Mouse (Mus musculus): ENCODE results near the gene Muc1.

- TF ChIP-seq EP300 (optimal IDR thresholded peaks at IDR 0.05) (no peak), CTCF (IDR thresholded peaks at IDR 0.05; ENCODE audit: low read depth) (no peak)
These were observed 33.6 kb downstream of the Muc1 start for GRCm38 (mm10) chr3:89262417-89262816.

Measured in stomach, postnatal 0 days (tissue).